Mouse (Mus musculus): ENCODE results near the gene Gng7. TPM values are rescaled to one million over a fixed set of nuclear protein-coding genes. Genes with fewer than 3 reads are reported as not detected.
"Not testable (repeated sequence)": the region's sequence is repeated elsewhere in the genome, so short reads cannot be mapped to it uniquely, and the experiment has no call there.

Gene Gng7
- polyA plus RNA-seq, 1 experiment from 2014 or later: 14.0 TPM

GRCm38 (mm10) chr10:80999362-81000196 is 15.2 kb downstream of the Gng7 start:
- peak overlapping the region; percentile 42 for H3K4me2 ChIP-seq (replicated peaks)
- 35% methylated on average over 37 of the region's 37 CpGs for WGBS
- ATAC-seq (ENCODE audit: low FRiP score, low read depth): peak; percentile 72
- no peaks in the 10 kb centered on the region for H3K9me3 ChIP-seq
- H3K27me3 ChIP-seq (replicated peaks): peaks cover 2% of the 10 kb centered on the region; the same call in 1 of the 2 replicates
- no peak overlapping the region for H3K27ac ChIP-seq
- no peak overlapping the region for H3K9ac ChIP-seq
- H3K36me3 ChIP-seq: no peaks in the 10 kb centered on the region
- H3K4me1 ChIP-seq: peaks cover 14% of the 10 kb centered on the region
- H3K4me3 ChIP-seq: no peak overlapping the region

DNA sequence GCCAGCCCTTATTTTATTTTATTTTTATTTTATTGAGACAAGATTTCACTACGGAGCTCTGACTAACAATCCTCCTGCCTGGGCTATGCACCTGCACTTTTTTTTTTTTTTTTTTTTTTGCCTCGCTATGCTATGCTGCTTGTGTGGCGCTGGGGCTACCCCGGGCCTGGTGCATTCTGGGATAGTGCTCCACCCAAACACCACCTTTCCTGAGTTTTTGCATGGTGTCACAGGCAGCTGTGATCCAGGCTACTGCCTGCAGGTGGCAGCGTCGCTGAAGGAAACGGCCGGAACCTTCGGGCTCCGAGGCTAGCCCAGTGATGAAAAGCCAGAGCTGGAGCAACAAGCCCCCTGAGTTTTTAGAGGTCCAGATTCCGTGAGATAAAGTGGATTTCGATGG is 16.0 kb downstream of the Gng7 start:
- Histone ChIP-seq H3K36me3 (no peaks in the 10 kb centered on the region), H3K27me3 (replicated peaks) (peaks cover 4% of the 10 kb centered on the region; the same call in 1 of the 2 replicates), H3K4me1 (peaks cover 14% of the 10 kb centered on the region), H3K4me2 (replicated peaks) (no peak overlapping the region), H3K9me3 (no peaks in the 10 kb centered on the region), H3K4me3 (no peak overlapping the region), H3K9ac (no peak overlapping the region), H3K27ac (no peak overlapping the region)
- ATAC-seq (ENCODE audit: low FRiP score, low read depth): no peak; the same call in 1 of the 2 replicates
- 16% methylated on average over 12 of the region's 12 CpGs for WGBS

- no peak overlapping the region for H3K4me2 ChIP-seq (replicated peaks)
- H3K27me3 ChIP-seq (replicated peaks): peaks cover 6% of the 10 kb centered on the region
- WGBS: 37% methylated on average over 14 of the region's 14 CpGs
- no peak overlapping the region for H3K9ac ChIP-seq
- H3K36me3 ChIP-seq: no peaks in the 10 kb centered on the region
- no peaks in the 10 kb centered on the region for H3K9me3 ChIP-seq
- no peak overlapping the region for H3K4me3 ChIP-seq
- peaks cover 14% of the 10 kb centered on the region for H3K4me1 ChIP-seq
- no peak overlapping the region for H3K27ac ChIP-seq
- ATAC-seq (ENCODE audit: low FRiP score, low read depth): no peak
Observed at GRCm38 (mm10) chr10:80998021-80998420, 16.7 kb downstream of the Gng7 start.

GRCm38 (mm10) chr10:80997332-80997731 is 17.4 kb downstream of the Gng7 start:
- ATAC-seq (ENCODE audit: low FRiP score, low read depth): no peak
- no peak overlapping the region for H3K9ac ChIP-seq

GRCm38 (mm10) chr10:80996501-80996900 is 18.2 kb downstream of the Gng7 start:
- H3K27me3 ChIP-seq (replicated peaks): peaks cover 6% of the 10 kb centered on the region
- no peak for ATAC-seq (ENCODE audit: low FRiP score, low read depth)
- 92% methylated on average over 8 of the region's 8 CpGs for WGBS
- no peak overlapping the region for H3K4me3 ChIP-seq
- H3K4me1 ChIP-seq: peaks cover 14% of the 10 kb centered on the region
- H3K9me3 ChIP-seq: no peaks in the 10 kb centered on the region
- no peak overlapping the region for H3K27ac ChIP-seq
- H3K4me2 ChIP-seq (replicated peaks): no peak overlapping the region
- H3K36me3 ChIP-seq: no peaks in the 10 kb centered on the region
- H3K9ac ChIP-seq: no peak overlapping the region

More at GRCm38 (mm10) chr10:80997332-80997731, 17.4 kb downstream of the Gng7 start:
- H3K27ac ChIP-seq: no peak overlapping the region
- peaks cover 6% of the 10 kb centered on the region for H3K27me3 ChIP-seq (replicated peaks)
- no peak overlapping the region for H3K4me2 ChIP-seq (replicated peaks)
- no peaks in the 10 kb centered on the region for H3K9me3 ChIP-seq
- no peak overlapping the region for H3K4me3 ChIP-seq
- H3K36me3 ChIP-seq: no peaks in the 10 kb centered on the region
- peaks cover 14% of the 10 kb centered on the region for H3K4me1 ChIP-seq
- WGBS: 90% methylated on average over 8 of the region's 8 CpGs

DNA sequence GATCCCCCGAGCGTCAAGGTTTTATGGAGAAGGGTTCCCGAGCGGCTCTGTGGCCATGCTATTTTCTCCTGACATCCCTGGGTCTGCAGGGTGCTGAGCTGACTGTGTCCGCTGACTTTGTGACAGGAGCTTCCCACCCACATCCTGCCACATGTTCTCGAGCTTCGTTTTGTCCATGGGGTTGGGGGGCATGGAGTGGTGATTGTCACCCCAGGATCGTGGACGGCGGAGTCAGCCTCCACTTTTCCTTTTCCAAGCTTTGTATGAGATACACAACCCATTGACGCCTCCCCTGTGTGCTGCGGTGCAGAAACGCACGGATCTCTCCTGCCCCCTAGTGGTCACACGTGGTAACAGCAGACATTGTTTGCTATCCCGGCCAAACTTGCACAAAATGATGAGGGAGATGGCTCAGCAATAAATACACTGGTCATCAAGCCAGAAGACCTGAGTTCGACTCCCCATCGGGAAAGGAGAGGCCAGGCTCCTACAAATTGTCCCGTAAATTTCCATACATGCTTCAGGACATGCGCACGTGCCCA is 19.6 kb downstream of the Gng7 start:
- no peak overlapping the region for H3K27ac ChIP-seq
- no peak overlapping the region for H3K9ac ChIP-seq
- H3K9me3 ChIP-seq: no peaks in the 10 kb centered on the region
- peak overlapping the region; percentile 27; the same call in 1 of the 2 replicates for H3K4me2 ChIP-seq (replicated peaks)
- 12% methylated on average over 21 of the region's 21 CpGs for WGBS
- no peak for ATAC-seq (ENCODE audit: low FRiP score, low read depth)
- H3K4me1 ChIP-seq: peaks cover 4% of the 10 kb centered on the region; the same call in 1 of the 2 replicates
- H3K36me3 ChIP-seq: no peaks in the 10 kb centered on the region
- 0 out of 2 replicates have a peak overlapping the region, but pooled peaks have one; percentile 9 for H3K4me3 ChIP-seq
- H3K27me3 ChIP-seq (replicated peaks): peaks cover 6% of the 10 kb centered on the region; the same call in 1 of the 2 replicates

DNA sequence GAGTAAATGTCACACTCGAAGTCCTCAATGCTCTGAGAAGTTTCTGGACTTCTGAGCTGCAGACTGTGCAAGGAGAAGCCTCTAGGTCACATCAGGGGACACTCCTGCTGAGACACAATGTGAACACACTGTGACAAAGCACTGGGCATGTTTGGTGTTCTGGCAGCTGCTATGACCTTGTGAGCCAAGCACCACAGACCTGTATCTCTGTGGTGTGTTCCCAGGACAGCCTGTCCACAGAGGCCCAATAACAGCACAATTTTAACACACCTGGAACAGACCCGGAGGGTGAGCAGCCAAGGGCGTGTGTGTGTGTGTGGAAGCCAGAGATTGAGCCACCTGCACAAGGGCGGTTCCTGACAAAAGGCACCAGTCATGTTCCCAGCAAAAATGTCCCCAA is 20.1 kb downstream of the Gng7 start:
- Histone ChIP-seq H3K4me2 (replicated peaks) (no peak overlapping the region), H3K27me3 (replicated peaks) (peaks cover 6% of the 10 kb centered on the region; the same call in 1 of the 2 replicates), H3K4me3 (no peak overlapping the region), H3K9ac (no peak overlapping the region), H3K27ac (no peak overlapping the region), H3K36me3 (no peaks in the 10 kb centered on the region), H3K4me1 (peaks cover 2% of the 10 kb centered on the region; the same call in 1 of the 2 replicates), H3K9me3 (no peaks in the 10 kb centered on the region)
- 60% methylated on average over 4 of the region's 4 CpGs for WGBS
- no peak for ATAC-seq (ENCODE audit: low FRiP score, low read depth)

DNA sequence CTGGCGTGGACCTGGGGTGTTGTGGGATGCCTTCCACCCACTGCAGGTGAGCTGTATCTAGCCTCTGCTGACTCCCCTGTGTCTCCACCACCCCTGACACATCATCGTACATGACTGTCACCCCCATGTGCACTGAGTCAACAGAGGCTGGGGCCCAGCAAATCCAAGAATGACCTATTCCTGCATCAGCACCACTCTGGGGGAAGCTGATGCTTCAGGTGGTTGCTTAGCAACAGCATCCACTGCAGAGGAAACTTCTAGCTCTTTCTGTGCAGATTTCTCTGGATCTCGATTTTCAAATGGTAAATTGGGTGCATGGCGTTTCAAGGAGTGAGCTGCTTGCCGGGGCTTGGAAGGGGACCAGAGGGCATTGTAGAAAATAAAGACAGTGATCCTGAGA is 21.5 kb downstream of the Gng7 start:
- H3K4me1 ChIP-seq: no peaks in the 10 kb centered on the region; the same call in 1 of the 2 replicates
- no peaks in the 10 kb centered on the region for H3K36me3 ChIP-seq
- no peak overlapping the region for H3K9ac ChIP-seq
- H3K9me3 ChIP-seq: no peaks in the 10 kb centered on the region
- peaks cover 10% of the 10 kb centered on the region; the same call in 1 of the 2 replicates for H3K27me3 ChIP-seq (replicated peaks)
- H3K27ac ChIP-seq: no peak overlapping the region
- 68% methylated on average over 5 of the region's 5 CpGs for WGBS
- H3K4me2 ChIP-seq (replicated peaks): no peak overlapping the region
- no peak for ATAC-seq (ENCODE audit: low FRiP score, low read depth)
- H3K4me3 ChIP-seq: no peak overlapping the region

DNA sequence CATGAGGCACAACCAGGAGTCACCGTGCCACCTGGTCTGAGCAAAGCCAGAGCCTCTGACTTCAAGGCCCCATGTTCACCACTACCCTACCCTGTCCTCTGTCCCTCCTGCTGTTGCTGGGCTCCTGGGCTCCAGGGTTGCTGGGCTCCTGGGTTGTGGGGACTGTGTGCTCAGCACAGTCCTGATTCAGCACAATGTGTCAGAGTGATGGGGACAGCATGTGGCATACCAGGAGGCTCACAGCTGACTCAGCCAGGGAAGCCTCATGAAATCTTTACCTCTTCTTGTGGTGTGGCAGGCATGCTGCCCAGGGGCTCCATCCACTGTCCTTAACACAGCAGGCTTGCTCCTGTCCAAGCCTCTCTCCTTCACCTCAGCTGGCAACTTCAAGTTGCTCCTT is 22.8 kb downstream of the Gng7 start:
- ATAC-seq (ENCODE audit: low FRiP score, low read depth): no peak
- no peak overlapping the region for H3K4me2 ChIP-seq (replicated peaks)
- 86% methylated on average over 1 of the region's 1 CpGs for WGBS
- H3K4me3 ChIP-seq: no peak overlapping the region
- H3K27me3 ChIP-seq (replicated peaks): peaks cover 13% of the 10 kb centered on the region
- H3K9me3 ChIP-seq: no peaks in the 10 kb centered on the region
- H3K27ac ChIP-seq: no peak overlapping the region
- no peaks in the 10 kb centered on the region for H3K36me3 ChIP-seq
- H3K9ac ChIP-seq: no peak overlapping the region
- peaks cover 4% of the 10 kb centered on the region; the same call in 1 of the 2 replicates for H3K4me1 ChIP-seq

- WGBS: 14% methylated on average over 3 of the region's 3 CpGs
- Histone ChIP-seq H3K4me1 (peaks cover 4% of the 10 kb centered on the region; the same call in 1 of the 2 replicates), H3K4me3 (no peak overlapping the region), H3K9ac (no peak overlapping the region), H3K36me3 (no peaks in the 10 kb centered on the region), H3K27ac (no peak overlapping the region), H3K4me2 (replicated peaks) (no peak overlapping the region), H3K9me3 (no peaks in the 10 kb centered on the region), H3K27me3 (replicated peaks) (peaks cover 21% of the 10 kb centered on the region)
- ATAC-seq (ENCODE audit: low FRiP score, low read depth): no peak
Observed at GRCm38 (mm10) chr10:80991007-80991406, 23.7 kb downstream of the Gng7 start.

DNA sequence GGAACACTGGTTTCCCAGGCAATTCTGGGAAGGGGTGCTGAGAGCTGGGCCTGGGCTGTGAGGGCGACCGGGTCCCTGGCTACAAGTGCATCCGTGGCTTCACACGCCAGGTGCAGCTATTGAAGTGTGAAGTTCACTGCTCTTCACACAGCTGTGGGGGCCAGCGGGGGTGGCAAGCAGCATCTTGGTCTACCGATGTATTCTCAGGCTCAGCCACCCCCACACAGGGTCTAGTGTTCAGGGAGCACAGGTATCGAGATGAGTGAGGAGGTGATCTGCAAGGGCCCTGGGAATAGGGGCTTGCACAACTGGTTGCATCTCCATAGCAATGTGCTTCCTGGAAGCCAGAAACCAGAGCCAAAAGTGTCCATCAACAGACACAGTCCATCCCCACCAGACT is 24.3 kb downstream of the Gng7 start:
- H3K4me2 ChIP-seq (replicated peaks): no peak overlapping the region
- H3K27me3 ChIP-seq (replicated peaks): peaks cover 27% of the 10 kb centered on the region
- no peak overlapping the region for H3K4me3 ChIP-seq
- H3K36me3 ChIP-seq: no peaks in the 10 kb centered on the region
- no peak overlapping the region for H3K9ac ChIP-seq
- H3K27ac ChIP-seq: no peak overlapping the region
- WGBS: 69% methylated on average over 7 of the region's 7 CpGs
- H3K9me3 ChIP-seq: no peaks in the 10 kb centered on the region
- ATAC-seq (ENCODE audit: low FRiP score, low read depth): no peak
- H3K4me1 ChIP-seq: peaks cover 9% of the 10 kb centered on the region; the same call in 1 of the 2 replicates

- H3K4me1 ChIP-seq: peaks cover 13% of the 10 kb centered on the region; the same call in 1 of the 2 replicates
- not testable (repeated sequence) for H3K4me2 ChIP-seq (replicated peaks); H3K27ac ChIP-seq; H3K4me3 ChIP-seq; ATAC-seq (ENCODE audit: low FRiP score, low read depth); H3K9me3 ChIP-seq; H3K36me3 ChIP-seq; H3K9ac ChIP-seq
- H3K27me3 ChIP-seq (replicated peaks): peaks cover 32% of the 10 kb centered on the region
- 66% methylated on average over 4 of the region's 4 CpGs for WGBS
Observed at GRCm38 (mm10) chr10:80989854-80990253, 24.9 kb downstream of the Gng7 start.
